Mouse (Mus musculus) kidney, postnatal 10 days (tissue): Measurements from ENCODE around the gene Hist1h2ai.
A peak's percentile ranks its signal among the peaks of the same experiment; 100 is the strongest.
"Not testable (repeated sequence)": the region's sequence is repeated elsewhere in the genome, so short reads cannot be mapped to it uniquely, and the experiment has no call there.

ENCODE experiments used
- DNase-seq: peaks from one replicate; pipeline ENCODE4 v3.0.0; 2021; ENCODE audit warnings: mixed read lengths

The Hist1h2ai gene

DNA sequence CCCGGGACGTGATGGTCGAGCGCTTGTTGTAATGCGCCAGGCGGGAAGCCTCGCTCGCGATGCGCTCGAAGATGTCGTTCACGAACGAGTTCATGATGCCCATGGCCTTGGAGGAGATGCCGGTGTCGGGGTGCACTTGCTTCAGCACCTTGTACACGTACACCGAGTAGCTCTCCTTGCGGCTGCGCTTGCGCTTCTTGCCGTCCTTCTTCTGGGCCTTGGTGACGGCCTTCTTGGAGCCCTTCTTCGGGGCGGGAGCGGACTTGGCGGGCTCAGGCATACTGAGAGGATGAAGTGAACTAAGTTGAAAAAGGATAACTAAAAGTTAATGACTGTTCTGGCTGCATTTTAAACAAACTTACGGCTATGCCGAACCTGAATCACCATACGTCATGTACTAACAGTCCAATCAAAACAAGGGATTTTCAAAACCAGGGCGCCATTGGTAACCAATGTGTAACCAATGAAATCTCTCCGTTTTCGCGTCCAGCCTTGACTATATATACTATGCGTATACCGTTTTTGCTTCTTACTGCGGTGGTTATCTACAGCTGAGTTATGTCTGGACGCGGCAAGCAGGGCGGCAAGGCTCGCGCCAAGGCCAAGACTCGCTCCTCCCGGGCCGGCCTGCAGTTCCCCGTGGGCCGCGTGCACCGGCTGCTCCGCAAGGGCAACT lies at the start of gene Hist1h2ai, which contains the start of gene Hist1h2bl:
Hist1h2ai (plus strand) TSS at position 559 of the 676 bp plus-strand sequence.
Hist1h2bl (minus strand) TSS at position 280 of the 676 bp plus-strand sequence.
- DNase-seq, result peak; percentile 81

DNA sequence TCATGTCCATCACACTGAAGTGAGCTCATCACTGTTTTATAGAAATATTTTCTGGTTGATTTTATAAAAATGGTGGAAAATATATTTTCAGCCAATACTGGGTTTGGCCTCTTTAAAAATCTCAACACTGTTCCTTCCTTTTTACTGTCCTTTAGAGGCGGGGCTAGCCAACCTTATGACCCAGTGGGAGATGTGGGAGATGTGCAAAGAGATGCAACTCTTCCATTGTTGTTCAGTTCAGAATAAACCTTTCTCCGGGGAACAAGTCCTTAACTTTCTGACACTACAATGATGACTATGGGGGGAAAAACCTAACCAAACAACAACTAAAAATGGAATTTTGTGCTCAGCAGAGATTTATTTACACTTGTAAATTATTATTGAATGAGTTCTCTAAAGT lies 38.9 kb upstream of the Hist1h2ai start, which contains the start of gene Olfr1360:
Olfr1360 (minus strand) TSS at position 101 of the 400 bp plus-strand sequence.
- no peak for DNase-seq

DNA sequence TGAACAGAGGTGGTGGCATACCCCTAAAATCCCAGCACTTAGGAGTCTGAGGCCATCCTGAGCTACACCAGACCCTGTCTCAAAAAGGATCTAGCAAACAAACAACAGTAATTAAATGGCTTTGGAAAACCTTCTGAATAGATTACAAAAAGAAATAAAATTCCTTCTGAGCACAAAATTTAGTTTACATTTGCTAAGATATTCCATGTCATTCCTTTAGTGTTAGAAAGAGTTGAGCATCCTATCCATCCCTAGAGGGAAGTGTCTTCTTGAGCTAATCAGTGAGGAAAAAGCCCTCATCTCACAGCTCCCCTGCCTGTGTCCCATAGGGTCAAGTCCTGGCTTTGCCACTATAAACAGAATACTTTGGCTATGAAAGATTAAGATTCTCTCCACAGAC lies 18.4 kb upstream of the Hist1h2ai start, which contains the start of gene Olfr1359:
Olfr1359 (plus strand) TSS at position 301 of the 400 bp plus-strand sequence.
- DNase-seq, result no peak

DNA sequence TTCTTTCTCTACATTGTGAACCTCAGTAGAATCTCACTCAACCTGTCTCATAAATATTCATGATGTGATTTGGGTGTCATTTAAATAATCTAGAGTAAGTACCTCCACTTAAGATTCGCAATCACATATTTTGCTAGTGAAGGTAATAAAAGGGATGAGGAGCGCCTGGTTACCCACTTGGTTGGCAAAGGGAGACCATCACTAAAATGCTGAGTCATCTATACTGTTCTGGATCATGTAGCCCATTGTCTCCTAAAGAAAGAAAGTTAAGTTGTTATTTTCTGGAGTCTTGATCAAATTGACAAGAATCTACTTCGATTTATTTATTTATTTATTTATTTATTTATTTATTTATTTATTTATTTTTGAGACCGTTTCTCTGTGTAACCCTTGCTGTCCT lies 9.6 kb upstream of the Hist1h2ai start:
- DNase-seq, result no peak

DNA sequence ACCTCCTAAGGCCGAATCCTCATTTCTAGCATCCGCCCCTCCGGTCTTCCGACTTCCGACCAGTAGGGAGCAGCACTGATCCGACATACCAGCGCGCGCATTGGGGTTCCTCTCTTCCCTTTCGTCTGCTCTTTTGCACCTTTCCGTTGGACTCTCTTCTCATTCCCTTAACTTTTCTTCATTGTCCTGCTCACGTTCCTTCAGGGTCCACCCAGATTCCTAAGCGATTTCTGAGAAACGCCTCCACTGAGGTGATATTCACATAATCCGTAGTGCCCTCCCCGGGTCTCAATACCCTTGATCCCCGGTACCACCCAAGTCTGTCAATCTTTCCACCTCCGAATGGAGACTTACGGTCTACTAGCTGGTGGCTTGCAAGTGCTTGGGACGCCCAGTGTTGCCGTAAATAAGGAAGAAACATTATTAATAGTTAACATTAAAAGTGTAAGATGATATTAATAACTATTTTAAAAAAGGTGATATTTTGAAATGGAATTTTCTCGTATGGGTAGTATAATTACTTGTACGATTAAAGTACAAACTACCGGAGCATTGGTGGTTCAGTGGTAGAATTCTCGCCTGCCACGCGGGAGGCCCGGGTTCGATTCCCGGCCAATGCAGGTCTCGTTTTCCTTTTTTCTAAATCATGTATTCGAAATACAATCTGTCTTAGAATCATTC lies 6.1 kb upstream of the Hist1h2ai start:
- peak; percentile 92 for DNase-seq

DNA sequence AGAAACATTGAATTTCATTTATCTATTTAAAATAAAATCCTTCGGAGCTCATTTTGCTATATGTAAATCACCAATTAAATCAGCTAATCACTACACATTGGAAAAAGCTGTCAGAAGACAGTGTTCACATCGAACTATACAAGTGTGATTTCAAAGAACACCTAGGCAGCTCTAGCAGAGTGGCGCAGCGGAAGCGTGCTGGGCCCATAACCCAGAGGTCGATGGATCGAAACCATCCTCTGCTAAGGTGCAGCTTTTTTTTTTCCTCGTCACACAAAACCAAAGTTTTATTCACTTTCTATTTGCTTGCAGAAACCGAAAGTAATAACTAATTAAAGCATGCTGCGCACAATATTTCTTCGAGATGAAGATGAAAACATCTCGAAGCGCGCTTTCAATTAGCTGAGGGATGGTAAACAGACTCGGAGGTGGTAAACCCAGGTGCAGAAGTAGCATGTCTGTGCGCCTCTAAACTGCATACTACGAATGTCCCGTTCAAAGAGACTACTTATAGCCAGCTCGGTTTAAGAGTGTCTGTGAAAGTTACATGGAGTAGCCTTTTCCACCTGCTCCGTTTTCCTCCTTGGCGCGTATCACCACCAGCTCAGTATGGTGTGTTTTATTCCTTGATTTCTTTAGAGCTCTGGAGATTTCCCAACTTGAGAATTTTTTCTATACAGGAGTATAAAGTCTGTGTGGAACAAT lies 5.2 kb upstream of the Hist1h2ai start:
- DNase-seq, result peak; percentile 82

DNA sequence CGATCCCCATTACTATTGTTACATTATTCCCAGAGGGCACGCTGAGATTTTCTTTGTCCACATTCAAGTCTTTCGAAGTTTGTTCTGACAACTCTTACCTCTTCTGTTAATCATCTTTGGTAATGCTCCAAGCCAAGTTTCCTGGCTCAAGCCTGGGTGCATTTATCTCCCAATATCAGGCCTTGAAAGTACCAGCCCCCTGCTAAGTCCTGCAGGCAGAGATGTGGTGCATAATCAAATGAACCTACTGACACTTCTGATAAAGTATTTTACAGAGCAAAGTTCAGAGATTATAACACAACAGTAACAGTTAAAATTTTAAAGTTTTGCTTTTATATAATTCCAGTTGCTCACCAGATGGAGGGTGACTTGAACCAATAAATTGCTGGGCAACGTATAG lies 4.5 kb upstream of the Hist1h2ai start:
- DNase-seq, result no peak

DNA sequence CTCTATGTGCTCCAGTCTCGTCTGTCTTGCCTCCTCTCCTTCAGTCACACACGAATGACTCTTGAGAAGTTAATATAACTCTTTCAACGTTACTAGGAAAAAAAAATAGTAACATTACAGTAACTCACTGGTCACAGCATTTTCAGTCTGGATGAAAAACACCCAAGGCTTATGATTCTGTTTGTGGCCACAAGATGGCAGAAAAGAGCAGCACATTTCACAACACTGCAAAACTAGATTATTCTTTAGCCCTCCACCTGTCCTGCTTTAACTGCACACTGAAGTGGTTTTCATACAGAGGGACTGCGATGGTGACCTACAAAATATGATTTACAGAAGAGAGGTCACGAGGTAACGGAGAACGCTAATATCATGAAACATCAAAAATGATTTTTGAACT lies 1.5 kb upstream of the Hist1h2ai start:
- peak; percentile 72 for DNase-seq

DNA sequence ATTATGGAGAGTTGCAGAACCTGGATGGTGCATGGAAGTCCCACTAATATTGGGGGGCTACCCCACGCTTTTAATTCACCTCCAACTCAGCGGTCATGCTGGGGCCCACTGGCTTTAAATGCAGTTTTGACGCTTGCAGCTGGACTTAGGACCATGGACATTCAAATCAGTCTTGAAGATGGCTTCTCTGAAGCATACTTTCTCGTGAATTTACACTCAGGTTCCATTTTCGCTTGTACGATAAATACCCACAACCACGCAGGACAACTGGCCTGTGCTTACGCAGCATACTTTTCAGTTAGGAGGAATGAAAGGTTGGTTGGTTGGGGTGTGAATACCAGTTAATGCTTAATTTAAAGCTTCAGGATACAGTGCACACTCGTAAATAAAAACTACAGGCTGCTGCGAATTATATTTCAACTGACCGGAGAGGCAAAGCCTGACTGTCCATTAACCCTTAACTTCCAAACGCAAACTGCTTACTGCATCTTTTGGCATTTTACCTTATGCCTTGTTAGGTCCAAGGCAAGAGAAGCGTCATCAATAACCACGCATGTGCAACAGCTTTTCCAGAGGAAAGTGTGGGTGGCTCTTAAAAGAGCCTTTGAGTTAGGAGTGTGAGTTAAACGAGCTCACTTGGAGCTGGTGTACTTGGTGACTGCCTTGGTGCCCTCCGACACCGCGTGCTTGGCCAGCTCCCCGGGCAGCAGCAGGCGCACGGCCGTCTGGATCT lies 925 bp upstream of the Hist1h2ai start:
- DNase-seq, result no peak

DNA sequence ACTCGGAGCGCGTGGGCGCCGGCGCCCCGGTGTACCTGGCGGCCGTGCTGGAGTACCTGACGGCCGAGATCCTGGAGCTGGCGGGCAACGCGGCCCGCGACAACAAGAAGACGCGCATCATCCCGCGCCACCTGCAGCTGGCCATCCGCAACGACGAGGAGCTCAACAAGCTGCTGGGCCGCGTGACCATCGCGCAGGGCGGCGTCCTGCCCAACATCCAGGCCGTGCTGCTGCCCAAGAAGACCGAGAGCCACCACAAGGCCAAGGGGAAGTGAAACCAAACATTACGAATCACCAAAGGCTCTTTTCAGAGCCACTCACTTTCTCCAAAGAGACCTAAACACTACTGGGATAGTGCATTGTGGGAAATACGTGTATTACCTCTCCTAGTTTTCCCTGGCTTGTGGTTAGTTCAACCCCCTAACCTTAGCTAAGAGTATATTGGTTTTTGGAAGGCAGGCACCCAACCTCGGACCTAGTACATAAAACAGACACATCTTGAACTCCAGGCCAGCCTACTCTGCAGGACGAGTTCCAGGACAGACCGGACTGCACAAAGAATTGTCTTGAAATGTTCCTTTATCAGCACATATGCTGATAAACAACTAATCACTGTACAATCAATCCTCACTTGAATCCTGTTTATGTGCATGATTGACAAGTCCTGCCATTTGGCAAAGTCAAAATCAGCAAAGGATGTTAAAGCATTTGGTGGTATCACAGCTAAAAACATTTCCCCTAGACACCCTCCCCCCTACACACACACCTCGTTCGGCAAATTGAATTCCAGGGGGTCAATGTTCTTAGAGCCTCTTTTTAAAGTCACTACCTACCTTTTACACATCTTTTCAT lies 544 bp downstream of the Hist1h2ai start:
- DNase-seq, result not testable (repeated sequence)

DNA sequence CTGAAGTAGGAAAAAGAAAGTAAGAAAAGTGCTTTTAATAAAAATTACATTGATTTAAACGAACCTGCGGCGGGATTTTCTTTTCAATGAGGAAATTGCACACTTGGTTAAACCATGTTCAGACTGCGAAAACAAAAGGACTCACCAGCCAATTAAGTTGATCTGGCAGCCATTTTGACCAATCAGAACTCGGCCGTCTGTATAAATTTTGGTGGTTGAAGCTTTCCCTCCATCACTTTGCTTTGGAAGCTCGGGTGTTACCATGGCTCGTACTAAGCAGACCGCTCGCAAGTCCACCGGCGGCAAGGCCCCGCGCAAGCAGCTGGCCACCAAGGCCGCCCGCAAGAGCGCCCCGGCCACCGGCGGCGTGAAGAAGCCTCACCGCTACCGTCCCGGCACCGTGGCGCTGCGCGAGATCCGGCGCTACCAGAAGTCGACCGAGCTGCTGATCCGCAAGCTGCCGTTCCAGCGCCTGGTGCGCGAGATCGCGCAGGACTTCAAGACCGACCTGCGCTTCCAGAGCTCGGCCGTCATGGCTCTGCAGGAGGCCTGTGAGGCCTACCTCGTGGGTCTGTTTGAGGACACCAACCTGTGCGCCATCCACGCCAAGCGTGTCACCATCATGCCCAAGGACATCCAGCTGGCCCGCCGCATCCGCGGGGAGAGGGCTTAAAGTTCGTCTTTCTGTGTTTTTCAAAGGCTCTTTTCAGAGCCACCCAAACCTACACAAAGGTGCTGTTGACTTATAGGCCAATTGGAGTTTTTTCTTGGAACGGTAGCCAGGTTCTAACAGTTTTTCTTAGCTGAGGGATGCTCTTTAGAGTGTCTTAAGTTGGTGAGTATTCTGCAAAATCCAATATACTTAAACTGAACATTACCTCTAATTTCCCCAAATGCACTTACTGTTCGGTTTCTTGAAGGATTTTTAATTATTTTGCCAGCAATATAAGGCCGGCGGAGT lies 1.5 kb downstream of the Hist1h2ai start, which contains the start of gene Hist1h3h:
Hist1h3h (plus strand) TSS at position 263 of the 961 bp plus-strand sequence.
- DNase-seq, result peak; percentile 84

DNA sequence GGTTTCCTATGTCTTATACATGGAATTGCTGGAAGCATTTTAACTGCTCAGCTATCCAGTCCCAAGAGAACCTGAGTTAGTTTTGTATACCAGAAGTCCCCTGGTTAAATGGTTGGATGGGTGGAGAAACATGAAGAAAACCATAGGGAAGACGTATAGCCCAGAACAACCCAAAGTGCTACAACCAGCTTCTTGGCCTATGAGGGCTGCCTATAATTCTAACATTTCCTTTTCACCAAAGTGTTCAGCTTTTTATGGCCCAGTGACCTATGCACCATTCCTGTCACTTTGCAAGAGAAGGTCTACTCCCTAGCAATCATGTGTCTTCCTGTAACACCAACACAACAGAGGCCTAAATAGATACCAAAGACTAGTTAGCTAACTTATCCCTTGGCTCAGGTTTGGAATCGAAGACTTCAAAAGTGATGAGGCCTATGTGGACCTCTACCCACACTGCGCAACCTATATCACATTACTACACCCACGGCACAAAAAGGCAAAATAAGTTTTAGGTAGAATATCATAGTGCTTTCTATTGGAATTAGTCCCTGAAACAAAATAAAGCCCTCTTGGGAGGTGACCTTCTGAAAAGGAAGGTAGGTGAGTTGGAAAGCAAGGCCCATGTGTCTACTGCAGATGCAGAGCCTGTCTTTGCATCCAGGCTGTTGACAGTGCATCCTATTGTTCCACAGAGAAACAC lies 2.3 kb downstream of the Hist1h2ai start:
- DNase-seq, result no peak

DNA sequence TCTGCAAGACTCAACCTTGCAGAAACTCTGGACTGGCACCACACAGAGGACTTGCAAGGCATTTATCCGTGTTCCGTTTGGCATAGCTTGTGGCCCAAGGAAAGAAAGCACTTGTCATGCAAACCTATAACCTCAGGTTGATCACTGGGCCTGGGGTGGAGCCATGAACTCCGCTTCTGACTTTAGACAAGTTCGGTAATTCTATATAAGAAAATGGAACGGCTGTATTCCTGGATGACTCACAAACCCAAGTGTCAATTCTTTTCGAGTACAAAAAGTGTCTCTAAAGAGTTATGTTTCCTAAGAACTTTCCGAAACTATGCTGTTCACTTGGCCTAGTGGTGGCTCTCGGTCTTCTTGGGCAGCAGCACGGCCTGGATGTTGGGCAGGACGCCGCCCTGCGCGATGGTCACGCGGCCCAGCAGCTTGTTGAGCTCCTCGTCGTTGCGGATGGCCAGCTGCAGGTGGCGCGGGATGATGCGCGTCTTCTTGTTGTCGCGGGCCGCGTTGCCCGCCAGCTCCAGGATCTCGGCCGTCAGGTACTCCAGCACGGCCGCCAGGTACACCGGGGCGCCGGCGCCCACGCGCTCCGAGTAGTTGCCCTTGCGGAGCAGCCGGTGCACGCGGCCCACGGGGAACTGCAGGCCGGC lies 5.0 kb downstream of the Hist1h2ai start:
- DNase-seq, result peak; percentile 10

DNA sequence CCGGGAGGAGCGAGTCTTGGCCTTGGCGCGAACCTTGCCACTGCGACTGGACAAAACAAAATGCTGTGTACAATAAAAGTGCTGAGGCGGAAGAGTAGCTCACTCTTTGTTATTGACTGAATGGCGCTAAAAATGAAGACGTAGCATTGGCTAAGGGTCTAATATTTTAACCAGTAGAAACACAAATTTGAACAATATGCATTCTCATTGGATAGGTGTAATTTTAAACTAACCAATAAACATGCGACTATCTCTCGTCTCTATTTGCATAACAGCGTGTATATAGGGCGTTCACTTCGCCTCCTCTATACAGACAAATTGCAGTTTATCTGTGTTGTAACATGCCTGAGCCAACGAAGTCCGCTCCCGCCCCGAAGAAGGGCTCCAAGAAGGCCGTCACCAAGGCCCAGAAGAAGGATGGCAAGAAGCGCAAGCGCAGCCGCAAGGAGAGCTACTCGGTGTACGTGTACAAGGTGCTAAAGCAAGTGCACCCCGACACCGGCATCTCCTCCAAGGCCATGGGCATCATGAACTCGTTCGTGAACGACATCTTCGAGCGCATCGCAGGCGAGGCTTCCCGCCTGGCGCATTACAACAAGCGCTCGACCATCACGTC lies 5.6 kb downstream of the Hist1h2ai start, which contains the start of gene Hist1h2bm:
Hist1h2bm (plus strand) TSS at position 288 of the 616 bp plus-strand sequence.
- peak; percentile 69 for DNase-seq

DNA sequence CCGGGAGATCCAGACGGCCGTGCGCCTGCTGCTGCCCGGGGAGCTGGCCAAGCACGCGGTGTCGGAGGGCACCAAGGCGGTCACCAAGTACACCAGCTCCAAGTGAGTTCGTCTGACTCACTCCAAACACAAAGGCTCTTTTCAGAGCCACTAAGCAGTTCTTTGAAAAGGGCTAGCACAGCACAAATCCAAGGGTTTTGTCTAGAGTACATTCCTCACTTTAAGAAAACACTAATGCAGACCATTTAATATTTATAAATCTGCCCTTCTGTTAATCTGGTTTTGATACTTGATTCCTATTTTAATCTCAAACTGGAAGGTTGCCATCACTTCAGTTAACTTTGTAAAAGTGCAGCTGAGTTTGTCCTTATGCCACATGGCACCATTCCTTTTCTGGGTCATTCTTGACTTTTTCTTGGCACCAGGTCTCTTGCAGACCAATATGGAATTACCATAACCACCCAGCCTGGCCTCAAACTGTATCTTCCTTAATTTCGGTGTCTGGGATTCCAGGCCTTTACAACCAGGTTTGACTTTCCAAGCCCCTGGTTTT lies 6.2 kb downstream of the Hist1h2ai start:
- no peak for DNase-seq

DNA sequence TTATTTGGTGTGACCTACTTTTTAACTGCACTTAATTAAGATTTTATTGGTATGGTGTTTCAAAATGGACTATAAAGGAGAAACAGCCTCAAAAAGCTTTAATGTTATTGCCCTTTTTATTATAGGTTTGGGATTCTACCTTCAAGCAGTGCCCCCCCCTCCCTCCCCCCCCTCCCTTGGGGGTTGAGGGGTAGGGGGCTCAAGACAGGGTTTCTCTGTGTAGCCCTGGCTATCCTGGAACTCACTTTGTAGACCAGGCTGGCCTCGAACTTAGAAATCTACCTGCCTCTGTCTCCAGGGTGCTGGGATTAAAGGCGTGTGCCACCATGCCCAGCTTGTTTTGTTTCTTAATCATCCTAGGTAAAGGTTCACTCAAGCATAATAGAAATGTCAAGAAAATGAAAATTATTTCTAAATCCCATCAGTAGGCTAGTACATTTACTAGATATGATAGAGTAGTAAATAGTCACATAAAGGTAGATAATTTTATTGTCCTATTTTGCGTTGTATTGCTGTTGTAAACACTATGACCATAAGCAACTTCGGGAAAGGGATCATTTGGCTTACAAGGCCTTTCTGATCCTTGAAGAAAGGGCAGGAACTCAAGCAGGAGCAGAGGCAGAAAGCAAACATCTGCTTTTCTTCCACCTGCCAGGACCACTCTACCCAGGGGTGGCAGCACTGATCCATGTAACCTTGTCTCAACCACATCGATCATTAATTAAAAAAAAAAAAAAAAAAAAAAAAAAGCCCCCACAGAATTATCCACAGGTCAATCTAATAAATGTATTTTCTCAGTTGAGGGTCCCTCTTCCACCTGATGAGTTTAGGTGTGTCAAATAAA lies 7.0 kb downstream of the Hist1h2ai start:
- DNase-seq, result peak; percentile 11

DNA sequence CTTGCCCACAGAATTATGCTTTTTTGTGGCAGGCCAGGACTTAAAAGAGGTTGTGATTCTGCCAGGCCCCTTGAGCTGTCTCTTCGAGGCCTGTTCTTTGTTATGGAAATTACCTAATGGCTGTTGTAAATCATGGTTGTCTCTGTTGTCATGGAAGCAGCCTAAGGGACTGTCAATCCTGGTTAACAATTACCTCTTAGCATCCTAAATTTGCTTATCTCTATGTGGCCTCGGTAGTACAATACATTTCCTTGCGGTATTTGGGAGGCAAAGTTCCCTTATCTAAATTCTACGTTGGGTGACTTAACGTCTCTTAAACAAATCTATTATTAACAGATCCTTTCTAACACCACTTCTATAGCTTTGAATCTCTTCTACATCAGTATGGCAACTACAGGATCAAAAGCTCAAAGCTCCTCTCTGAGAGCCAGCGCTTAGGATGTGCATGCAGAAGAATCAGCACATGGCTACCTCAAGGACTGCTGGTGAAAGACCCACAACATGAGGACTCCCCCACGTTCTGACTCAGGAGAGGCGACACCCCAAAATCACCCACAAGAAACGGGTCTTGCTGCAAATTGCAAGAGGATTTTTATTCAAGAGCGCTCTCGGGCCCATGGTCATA lies 11.8 kb downstream of the Hist1h2ai start:
- DNase-seq, result no peak
